ENCODE assay signal across 8 mouse cellular contexts in genomic region chr12:4906951-4907906, GRCm38 (mm10). TPM values are rescaled to one million over a fixed set of nuclear protein-coding genes. Genes with fewer than 3 reads are reported as not detected.
DNase-seq lines count a peak whose midpoint lies in the region; ATAC-seq and TF ChIP-seq lines count a peak whose summit lies in the region.

Gene Ubxn2a (minus strand): TSS chr12:4907705.

- under 1% methylated on average over 125 of the region's 125 CpGs for WGBS in forebrain, embryonic 12.5 days
- WGBS in heart, postnatal 0 days: under 1% methylated on average over 84 of the region's 125 CpGs
- under 1% methylated on average over 125 of the region's 125 CpGs for WGBS in liver, embryonic 16.5 days (ENCODE audit: insufficient replicate concordance)
- under 1% methylated on average over 97 of the region's 125 CpGs for WGBS in neural tube, embryonic 14.5 days

- peak within 1 kb of the TSS; percentile 85 for H3K9ac ChIP-seq in forebrain, embryonic 12.5 days
- peak within 1 kb of the TSS; percentile 73 for H3K9ac ChIP-seq in heart, postnatal 0 days (replicated peaks; ENCODE audit: low read depth, low read length)
- peak within 1 kb of the TSS; percentile 99 for H3K9ac ChIP-seq in liver, embryonic 16.5 days (ENCODE audit: low read depth, low read length)
- peak within 1 kb of the TSS; percentile 83 for H3K9ac ChIP-seq in neural tube, embryonic 14.5 days (replicated peaks; ENCODE audit: low read depth, low read length)

- H3K4me2 ChIP-seq in forebrain, embryonic 12.5 days: peak within 1 kb of the TSS; percentile 77
- H3K4me2 ChIP-seq in heart, postnatal 0 days (ENCODE audit: low read depth, low read length): peak within 1 kb of the TSS; percentile 88
- H3K4me2 ChIP-seq in liver, embryonic 16.5 days (ENCODE audit: low read depth, low read length): peak within 1 kb of the TSS; percentile 87
- H3K4me2 ChIP-seq in neural tube, embryonic 14.5 days (ENCODE audit: low read depth, low read length): peak within 1 kb of the TSS; percentile 68

- peak within 1 kb of the TSS; percentile 90 for H3K27ac ChIP-seq in forebrain, embryonic 12.5 days
- H3K27ac ChIP-seq in heart, postnatal 0 days (ENCODE audit: low read depth): peak within 1 kb of the TSS; percentile 89
- H3K27ac ChIP-seq in liver, embryonic 16.5 days (ENCODE audit: low read length): peak within 1 kb of the TSS; percentile 97
- H3K27ac ChIP-seq in neural tube, embryonic 14.5 days (ENCODE audit: low read depth, low read length): peak within 1 kb of the TSS; percentile 82

- TF ChIP-seq CTCF in E14TG2a.4 (conservative IDR thresholded peaks at IDR 0.05; ENCODE audit: low read length): no peak
- no peak; the same call in 1 of the 2 replicates for TF ChIP-seq CTCF in heart, postnatal 0 days (IDR thresholded peaks at IDR 0.05; ENCODE audit: low read depth)

- H3K27me3 ChIP-seq in E14TG2a.4 (ENCODE audit: insufficient read depth, low read length): no peaks in the 10 kb centered on the region
- H3K27me3 ChIP-seq in forebrain, embryonic 12.5 days: no peaks in the 10 kb centered on the region
- no peaks in the 10 kb centered on the region for H3K27me3 ChIP-seq in heart, postnatal 0 days (ENCODE audit: control insufficient read depth, insufficient read depth, low read length)
- H3K27me3 ChIP-seq in liver, embryonic 16.5 days (ENCODE audit: control insufficient read depth, insufficient read depth, low read depth, low read length): no peaks in the 10 kb centered on the region
- H3K27me3 ChIP-seq in neural tube, embryonic 14.5 days (ENCODE audit: control insufficient read depth, insufficient read depth, low read length): no peaks in the 10 kb centered on the region

- peak; percentile 94 for DNase-seq in c-Kit-positive CD71-positive TER-119-positive erythroid progenitor cells, embryonic 14.5 days (ENCODE audit: low spot score)
- peak; percentile 87 for DNase-seq in heart, postnatal 0 days (ENCODE audit: low spot score)
- DNase-seq in kidney, postnatal 4 days: peak; percentile 98 to 99
- DNase-seq in testis, postnatal 10 days (ENCODE audit: low spot score): peak; percentile 98

- peak within 1 kb of the TSS; percentile 93 for H3K4me3 ChIP-seq in E14TG2a.4 (replicated peaks; ENCODE audit: low read length)
- H3K4me3 ChIP-seq in forebrain, embryonic 12.5 days (replicated peaks): peak within 1 kb of the TSS; percentile 73
- H3K4me3 ChIP-seq in heart, postnatal 0 days (ENCODE audit: low read depth, low read length): peak within 1 kb of the TSS; percentile 83
- H3K4me3 ChIP-seq in liver, embryonic 16.5 days (ENCODE audit: low read depth, low read length): peak within 1 kb of the TSS; percentile 95
- peak within 1 kb of the TSS; percentile 66 for H3K4me3 ChIP-seq in neural tube, embryonic 14.5 days (ENCODE audit: low read depth, low read length)

- no peaks in the 10 kb centered on the region for H3K9me3 ChIP-seq in E14TG2a.4 (ENCODE audit: low read length)
- H3K9me3 ChIP-seq in forebrain, embryonic 12.5 days: no peaks in the 10 kb centered on the region
- H3K9me3 ChIP-seq in heart, postnatal 0 days (replicated peaks; ENCODE audit: control insufficient read depth, low read length): no peaks in the 10 kb centered on the region
- no peaks in the 10 kb centered on the region for H3K9me3 ChIP-seq in liver, embryonic 16.5 days (replicated peaks; ENCODE audit: control insufficient read depth, low read length)
- no peaks in the 10 kb centered on the region for H3K9me3 ChIP-seq in neural tube, embryonic 14.5 days (ENCODE audit: control insufficient read depth, low read length)

- peak; percentile 94 for ATAC-seq in forebrain, embryonic 12.5 days (ENCODE audit: low FRiP score)
- ATAC-seq in heart, postnatal 0 days (ENCODE audit: insufficient read depth, low read depth): peak; percentile 95
- peak; percentile 96 for ATAC-seq in liver, embryonic 16.5 days (ENCODE audit: low read depth)
- ATAC-seq in neural tube, embryonic 14.5 days (ENCODE audit: low read depth): peak; percentile 93

- TF ChIP-seq EP300 in heart, postnatal 0 days (IDR thresholded peaks at IDR 0.05; ENCODE audit: low read depth): no peak; the same call in 1 of the 2 replicates

- H3K36me3 ChIP-seq in E14TG2a.4 (ENCODE audit: insufficient read depth, low read length): peaks cover 34% of the 10 kb centered on the region
- no peaks in the 10 kb centered on the region for H3K36me3 ChIP-seq in forebrain, embryonic 12.5 days (replicated peaks)
- no peaks in the 10 kb centered on the region for H3K36me3 ChIP-seq in heart, postnatal 0 days (replicated peaks; ENCODE audit: control insufficient read depth, insufficient read depth, low read length)
- H3K36me3 ChIP-seq in liver, embryonic 16.5 days (ENCODE audit: control insufficient read depth, insufficient read depth): no peaks in the 10 kb centered on the region
- no peaks in the 10 kb centered on the region for H3K36me3 ChIP-seq in neural tube, embryonic 14.5 days (ENCODE audit: control insufficient read depth, insufficient read depth, low read length)

- peaks cover 69% of the 10 kb centered on the region for H3K4me1 ChIP-seq in E14TG2a.4 (replicated peaks; ENCODE audit: low read depth, low read length)
- H3K4me1 ChIP-seq in forebrain, embryonic 12.5 days: no peaks in the 10 kb centered on the region
- H3K4me1 ChIP-seq in heart, postnatal 0 days (ENCODE audit: control insufficient read depth, insufficient read depth): no peaks in the 10 kb centered on the region
- peaks cover 20% of the 10 kb centered on the region for H3K4me1 ChIP-seq in liver, embryonic 16.5 days (ENCODE audit: control insufficient read depth, low read depth, low read length)
- H3K4me1 ChIP-seq in neural tube, embryonic 14.5 days (ENCODE audit: control insufficient read depth, insufficient read depth, low read length): no peaks in the 10 kb centered on the region; the same call in 1 of the 2 replicates

RNA-seq across cellular contexts. Expression of gene Ubxn2a, which starts in this region (rescaled TPM):
- polyA plus RNA-seq in forebrain, embryonic 12.5 days (2016; fragmentation: Nextera tagmentation; extraction: Ambion mirVana): 38.3 and 43.3 TPM in 2 replicates
- 18.7 and 21.0 TPM in 2 replicates for total RNA-seq in heart, postnatal 0 days (2014; rRNA removed; ENCODE audit: low replicate concordance)
- 44.7 and 45.1 TPM in 2 replicates for polyA plus RNA-seq in heart, postnatal 0 days (2015; fragmentation: Nextera tagmentation; extraction: Ambion mirVana)
- 20.9 and 23.2 TPM in 2 replicates for polyA plus RNA-seq in liver, embryonic 16.5 days (2015; fragmentation: Nextera tagmentation; extraction: Ambion mirVana)
- polyA plus RNA-seq in neural tube, embryonic 14.5 days (2014; fragmentation: Nextera tagmentation; extraction: Ambion mirVana): 45.7 and 47.3 TPM in 2 replicates

Comparison
In these comparisons a context has a peak if more than half of its experiments do, and no peak if none do; other contexts are left out.
1. Peak in every context shown above with its lines: DNase-seq, ATAC-seq, H3K4me3 ChIP-seq and H3K27ac ChIP-seq.